Mouse (Mus musculus) stomach, postnatal 0 days (tissue): ENCODE measurements around the gene Gprc6a. TPM values are rescaled to one million over a fixed set of nuclear protein-coding genes. Genes with fewer than 3 reads are reported as not detected.

Experiments
- ATAC-seq: fragments of 200-750 bp; cut with Nextera tagmentation; 2 replicates; pipeline ENCODE4 v1.8.0; 2017; ENCODE audit not compliant: low FRiP score, low TSS enrichment
- DNase-seq: peaks from one replicate; pipeline ENCODE4 v3.0.0-alpha.2; 2016; ENCODE audit warnings: low spot score
- H3K27ac ChIP-seq: fragments of 300-500 bp; sonication (generic); replicated peaks from 2 replicates; pipeline ENCODE4 v1.5.1; 2014; ENCODE audit warnings: mild to moderate bottlenecking, control low read depth
- H3K27me3 ChIP-seq: fragments of 300-500 bp; sonication (generic); 2 replicates; pipeline ENCODE4 v1.6.1; 2014; ENCODE audit warnings: low read length; ENCODE audit not compliant: control insufficient read depth, insufficient read depth
- H3K36me3 ChIP-seq: fragments of 300-500 bp; sonication (generic); 2 replicates; pipeline ENCODE4 v1.6.1; 2014; ENCODE audit warnings: low read length, mixed read lengths; ENCODE audit not compliant: control insufficient read depth, insufficient read depth
- H3K4me1 ChIP-seq: fragments of 300-500 bp; sonication (generic); replicated peaks from 2 replicates; pipeline ENCODE4 v1.6.1; 2014; ENCODE audit warnings: antibody characterized with exemption; ENCODE audit not compliant: control insufficient read depth, insufficient read depth
- H3K4me2 ChIP-seq: fragments of 300-500 bp; sonication (generic); replicated peaks from 2 replicates; pipeline ENCODE4 v1.6.1; 2014; ENCODE audit warnings: low read depth, mild to moderate bottlenecking, control low read depth, moderate library complexity
- H3K4me3 ChIP-seq: fragments of 300-500 bp; sonication (generic); 2 replicates; pipeline ENCODE4 v1.5.1; 2014; ENCODE audit warnings: low read depth, low read length, control low read depth
- H3K9ac ChIP-seq: fragments of 300-500 bp; sonication (generic); 2 replicates; pipeline ENCODE4 v1.6.1; 2014; ENCODE audit warnings: mild to moderate bottlenecking, low read length, control low read depth, mixed read lengths
- H3K9me3 ChIP-seq: fragments of 300-500 bp; sonication (generic); 2 replicates; pipeline ENCODE4 v1.6.1; 2016; ENCODE audit warnings: low read length; ENCODE audit not compliant: control insufficient read depth
- CTCF ChIP-seq: IDR thresholded peaks from 2 replicates; pipeline ENCODE4 v1.5.1; 2016; ENCODE audit warnings: antibody characterized with exemption, low read depth, mild to moderate bottlenecking, moderate library complexity
- EP300 ChIP-seq: optimal IDR thresholded peaks from 2 replicates; pipeline ENCODE3; 2016; ENCODE audit warnings: antibody characterized with exemption
- WGBS: fragments of 180-500 bp; shearing (Covaris S2); extraction: QIAGEN DNeasy Blood & Tissue Kit; methylation state at CpG from one replicate; pipeline ENCODE4 v1.1.7; 2014; 5-methylcytosine and 5-hydroxymethylcytosine counted together
- polyA plus RNA-seq: library from polyadenylated mRNA; unstranded; fragments of >200 nt; fragmentation: Nextera tagmentation; extraction: Ambion mirVana; gene quantifications from 2 replicates; pipeline ENCODE4 v1.2.1, GENCODE M21; 2015

The Gprc6a gene
- polyA plus RNA-seq, 1 experiment from 2014 or later, result 0.11 TPM

DNA sequence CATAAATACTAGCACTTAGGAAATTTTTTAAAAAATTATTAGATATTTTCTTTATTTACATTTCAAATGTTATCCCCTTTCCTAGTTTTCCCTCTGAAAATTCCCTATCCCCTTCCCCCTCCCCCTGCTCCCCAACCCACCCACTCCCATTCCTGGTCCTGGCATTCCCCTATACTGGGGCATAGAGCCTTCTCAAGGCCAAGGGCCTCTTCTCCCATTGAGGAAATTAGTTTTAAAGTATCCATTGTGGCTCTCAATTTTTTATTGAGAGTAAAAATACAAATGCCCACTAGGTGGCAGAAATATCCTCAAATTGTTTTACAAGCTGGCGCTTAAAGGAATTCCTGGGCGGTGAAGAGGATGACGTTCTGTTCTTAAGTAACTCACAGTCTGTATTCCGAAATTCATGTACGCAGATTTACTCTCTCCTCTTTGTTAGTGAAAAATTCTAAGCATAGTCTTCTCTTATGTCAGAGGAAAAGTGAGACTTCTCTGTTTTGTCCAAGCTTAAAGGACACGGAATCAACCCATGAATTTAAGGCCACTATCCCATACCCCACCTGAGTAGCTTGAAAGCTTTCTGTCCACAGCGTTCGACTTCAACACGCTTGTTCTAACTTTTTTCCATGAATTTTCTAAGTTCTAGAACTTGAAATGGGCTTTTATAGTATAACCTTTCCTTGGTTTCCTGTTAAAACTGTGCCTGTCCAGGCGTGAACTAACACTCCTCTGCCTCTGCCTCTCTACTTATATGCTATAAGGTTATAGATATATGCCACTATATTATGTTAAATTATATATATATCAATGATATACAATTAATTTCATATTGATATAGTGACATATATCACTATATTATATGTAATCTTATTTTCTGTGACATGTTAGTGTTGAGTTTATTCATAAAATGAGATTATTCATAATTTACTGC, 36.0 kb downstream of the Gprc6a start:
- DNase-seq (no peak), ATAC-seq (no peak)
- H3K4me2 ChIP-seq, result no peak overlapping the region

DNA sequence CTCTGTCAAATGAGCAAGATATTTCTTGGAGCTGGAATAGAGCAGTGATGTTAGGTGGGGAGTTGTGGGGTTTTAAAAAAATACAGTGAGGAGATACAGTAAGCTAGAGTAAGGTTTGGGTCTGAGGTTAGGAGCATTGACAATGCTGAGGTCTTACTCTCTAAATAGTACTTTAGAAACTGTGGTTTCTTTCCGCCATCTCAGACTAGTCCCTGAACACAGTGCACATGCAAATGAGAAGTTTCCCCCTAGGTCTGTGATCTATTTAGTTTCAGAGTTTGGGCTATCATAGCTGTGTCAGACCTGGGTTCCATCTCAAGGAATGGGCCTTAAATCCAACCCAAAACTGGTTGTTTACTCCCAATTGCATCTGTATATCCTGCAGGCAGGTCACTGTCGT, 39.7 kb downstream of the Gprc6a start:
- WGBS, result 85% methylated on average over 2 of the region's 2 CpGs
- no peaks in the 10 kb centered on the region for H3K4me1 ChIP-seq
- no peaks in the 10 kb centered on the region for H3K9me3 ChIP-seq
- no peak overlapping the region for H3K27ac ChIP-seq
- no peak overlapping the region for H3K4me2 ChIP-seq
- TF ChIP-seq EP300 (no peak), CTCF (no peak)
- H3K27me3 ChIP-seq, result no peaks in the 10 kb centered on the region
- no peak overlapping the region for H3K9ac ChIP-seq
- no peak overlapping the region for H3K4me3 ChIP-seq
- no peak for ATAC-seq
- no peak for DNase-seq
- no peaks in the 10 kb centered on the region for H3K36me3 ChIP-seq

More for the DNA sequence above, 36.0 kb downstream of the Gprc6a start:
- peak; percentile 71 for TF ChIP-seq CTCF
- TF ChIP-seq EP300, result no peak
- Histone ChIP-seq H3K27me3 (no peaks in the 10 kb centered on the region), H3K4me3 (no peak overlapping the region), H3K9ac (no peak overlapping the region), H3K36me3 (no peaks in the 10 kb centered on the region), H3K4me1 (no peaks in the 10 kb centered on the region), H3K27ac (no peak overlapping the region), H3K9me3 (no peaks in the 10 kb centered on the region)
- 42% methylated on average over 10 of the region's 10 CpGs for WGBS

DNA sequence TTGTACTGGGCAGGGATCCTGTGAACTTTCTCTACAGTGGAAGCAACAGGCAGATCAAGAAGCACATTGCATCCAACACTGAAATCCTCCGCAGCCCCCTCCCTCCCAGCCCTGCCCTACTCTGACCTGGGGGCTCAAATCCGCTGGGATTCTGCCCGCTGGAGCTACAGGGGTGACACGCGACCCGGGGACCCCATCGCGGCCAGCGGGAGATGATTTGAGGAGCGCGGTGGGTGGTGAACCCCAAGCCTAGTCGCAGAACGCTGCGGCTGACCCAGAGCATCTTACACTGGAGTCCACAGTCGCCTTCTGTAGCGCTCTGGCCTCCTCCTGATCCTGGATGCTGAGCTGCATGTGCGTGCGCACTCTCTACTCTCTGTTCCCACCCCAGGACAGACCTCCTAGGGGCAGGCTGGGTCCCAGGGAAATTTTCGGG, 41.1 kb downstream of the Gprc6a start, which contains the start of gene Fam162b:
Fam162b (minus strand) TSS at position 379 of the 436 bp plus-strand sequence.
- no peaks in the 10 kb centered on the region for H3K36me3 ChIP-seq
- no peaks in the 10 kb centered on the region for H3K27me3 ChIP-seq
- ATAC-seq (peak; percentile 70; the same call in 1 of the 2 replicates), DNase-seq (no peak)
- H3K27ac ChIP-seq, result peak within 1 kb of the TSS; percentile 45; the same call in 1 of the 2 replicates
- peak within 1 kb of the TSS; percentile 35 for H3K9ac ChIP-seq
- TF ChIP-seq EP300 (no peak), CTCF (no peak)
- no peaks in the 10 kb centered on the region for H3K4me1 ChIP-seq
- peak within 1 kb of the TSS; percentile 52 for H3K4me2 ChIP-seq
- H3K4me3 ChIP-seq, result peak within 1 kb of the TSS; percentile 29
- 2% methylated on average over 19 of the region's 19 CpGs for WGBS
- H3K9me3 ChIP-seq, result no peaks in the 10 kb centered on the region

DNA sequence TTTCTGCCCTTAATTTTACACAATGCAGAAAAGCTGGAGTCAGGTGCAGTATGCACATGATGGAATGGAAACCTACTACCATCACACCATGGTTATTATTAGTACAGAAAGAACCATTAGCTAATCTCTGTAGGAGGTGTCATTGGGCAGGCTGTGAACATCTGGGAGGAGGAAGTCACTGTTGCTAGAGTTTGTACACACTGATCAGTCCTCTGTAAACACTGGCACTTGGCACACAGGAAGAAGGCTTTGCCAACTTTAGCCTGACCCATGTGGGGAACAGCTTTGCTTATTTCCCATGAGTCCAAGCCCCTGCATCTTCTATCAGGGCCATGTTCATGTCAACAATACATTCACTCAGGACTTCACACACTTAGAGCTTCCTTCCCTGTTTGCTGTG, 46.3 kb downstream of the Gprc6a start:
- H3K4me2 ChIP-seq, result no peak overlapping the region
- H3K4me1 ChIP-seq, result no peaks in the 10 kb centered on the region
- no peaks in the 10 kb centered on the region for H3K36me3 ChIP-seq
- no peak overlapping the region for H3K27ac ChIP-seq
- no peak overlapping the region for H3K4me3 ChIP-seq
- TF ChIP-seq CTCF, result no peak
- TF ChIP-seq EP300, result no peak
- no peaks in the 10 kb centered on the region for H3K9me3 ChIP-seq
- DNase-seq (no peak), ATAC-seq (no peak)
- H3K27me3 ChIP-seq, result no peaks in the 10 kb centered on the region
- H3K9ac ChIP-seq, result no peak overlapping the region

DNA sequence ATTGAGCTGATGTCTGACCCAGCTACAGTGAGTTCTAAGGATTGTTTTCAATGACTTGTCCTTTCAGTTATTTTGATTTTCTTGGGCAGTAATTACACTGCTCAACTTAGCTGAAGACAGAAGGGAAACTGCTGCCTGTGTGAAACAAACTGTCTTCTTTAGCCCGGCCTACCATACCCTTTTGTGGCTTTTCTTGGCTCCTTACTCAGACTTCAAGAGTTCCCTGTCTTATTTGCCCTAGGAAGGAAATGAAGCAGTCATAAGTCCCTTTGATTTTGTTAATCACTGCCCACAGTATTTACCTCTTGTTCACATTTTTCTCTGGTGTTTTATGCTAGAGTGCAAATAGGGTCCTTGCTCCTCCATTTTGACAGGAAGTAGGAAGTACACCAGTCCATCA, 46.9 kb downstream of the Gprc6a start:
- H3K27ac ChIP-seq, result no peak overlapping the region
- H3K4me1 ChIP-seq, result no peaks in the 10 kb centered on the region
- H3K27me3 ChIP-seq, result no peaks in the 10 kb centered on the region
- H3K9ac ChIP-seq, result no peak overlapping the region
- DNase-seq (no peak), ATAC-seq (no peak)
- H3K9me3 ChIP-seq, result no peaks in the 10 kb centered on the region
- H3K4me2 ChIP-seq, result no peak overlapping the region
- no peak overlapping the region for H3K4me3 ChIP-seq
- H3K36me3 ChIP-seq, result no peaks in the 10 kb centered on the region
- TF ChIP-seq CTCF (no peak), EP300 (no peak)
- 61% methylated on average over 1 of the region's 1 CpGs for WGBS
